Mouse (Mus musculus): Measurements from ENCODE around the gene Prrc2c.

Gene Prrc2c

DNA sequence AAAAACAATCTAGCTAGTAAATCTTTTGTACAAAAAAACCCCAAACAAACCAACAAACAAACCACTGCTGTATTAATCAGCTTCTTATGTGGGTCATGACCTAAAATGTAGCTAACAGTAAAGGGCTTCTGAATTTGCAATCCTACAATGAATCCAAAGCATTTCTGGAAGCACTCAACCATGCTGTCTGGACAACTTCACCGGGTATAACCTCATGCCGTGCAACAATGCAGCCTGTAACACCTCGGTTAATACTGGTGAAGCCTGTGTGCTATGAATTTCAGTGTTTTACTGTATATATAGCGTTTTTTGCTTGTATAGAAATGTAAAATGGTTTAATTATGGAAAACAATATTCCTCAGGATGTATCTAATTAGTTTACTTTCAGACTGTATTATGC, 8.3 kb downstream of the Prrc2c start:
- DNase-seq (ENCODE audit: low read depth, low spot score) = no peak
- H3K27me3 ChIP-seq (ENCODE audit: control insufficient read depth, insufficient read depth, low read length, poor library complexity, severe bottlenecking) = no peaks in the 10 kb centered on the region
- H3K36me3 ChIP-seq (ENCODE audit: control insufficient read depth, insufficient read depth, low read length, poor library complexity, severe bottlenecking) = no peaks in the 10 kb centered on the region

DNA sequence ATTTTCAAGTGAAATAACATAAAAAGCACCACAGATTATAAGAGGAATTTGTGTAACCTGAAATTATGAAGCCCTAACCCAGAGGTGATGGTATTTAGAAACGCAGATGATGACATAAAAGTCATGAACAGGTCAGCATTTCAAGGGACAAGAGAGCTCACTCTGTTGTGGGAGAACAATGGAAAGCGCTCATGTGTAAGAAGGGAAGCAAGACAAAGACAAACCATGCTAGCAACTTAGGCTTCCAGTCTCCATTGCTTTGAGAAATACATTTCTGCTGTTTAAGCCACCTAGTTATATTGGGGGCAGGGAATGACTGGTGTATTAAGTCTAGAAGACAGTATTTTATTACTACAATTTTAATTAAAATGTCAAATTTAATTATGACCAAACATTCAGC, 10.9 kb downstream of the Prrc2c start:
- Histone ChIP-seq H3K36me3 (ENCODE audit: control insufficient read depth, insufficient read depth, low read length, poor library complexity, severe bottlenecking) (no peaks in the 10 kb centered on the region), H3K27me3 (ENCODE audit: control insufficient read depth, insufficient read depth, low read length, poor library complexity, severe bottlenecking) (no peaks in the 10 kb centered on the region)
- DNase-seq (ENCODE audit: low read depth, low spot score) = no peak

GRCm38 (mm10) chr1:162727981-162728380, 12.4 kb downstream of the Prrc2c start:
- Histone ChIP-seq H3K36me3 (ENCODE audit: control insufficient read depth, insufficient read depth, low read length, poor library complexity, severe bottlenecking) (no peaks in the 10 kb centered on the region), H3K27me3 (ENCODE audit: control insufficient read depth, insufficient read depth, low read length, poor library complexity, severe bottlenecking) (no peaks in the 10 kb centered on the region)
- DNase-seq (ENCODE audit: low read depth, low spot score) = no peak

- DNase-seq (ENCODE audit: low read depth, low spot score) = no peak
- Histone ChIP-seq H3K36me3 (ENCODE audit: control insufficient read depth, insufficient read depth, low read length, poor library complexity, severe bottlenecking) (peaks cover 9% of the 10 kb centered on the region; the same call in 1 of the 2 replicates), H3K27me3 (ENCODE audit: control insufficient read depth, insufficient read depth, low read length, poor library complexity, severe bottlenecking) (no peaks in the 10 kb centered on the region)
Measured at GRCm38 (mm10) chr1:162723610-162724009, 16.7 kb downstream of the Prrc2c start.

- Histone ChIP-seq H3K36me3 (ENCODE audit: control insufficient read depth, insufficient read depth, low read length, poor library complexity, severe bottlenecking) (peaks cover 11% of the 10 kb centered on the region), H3K27me3 (ENCODE audit: control insufficient read depth, insufficient read depth, low read length, poor library complexity, severe bottlenecking) (no peaks in the 10 kb centered on the region)
- DNase-seq (ENCODE audit: low read depth, low spot score) = no peak
Measured at GRCm38 (mm10) chr1:162720645-162721044, 19.7 kb downstream of the Prrc2c start.

DNA sequence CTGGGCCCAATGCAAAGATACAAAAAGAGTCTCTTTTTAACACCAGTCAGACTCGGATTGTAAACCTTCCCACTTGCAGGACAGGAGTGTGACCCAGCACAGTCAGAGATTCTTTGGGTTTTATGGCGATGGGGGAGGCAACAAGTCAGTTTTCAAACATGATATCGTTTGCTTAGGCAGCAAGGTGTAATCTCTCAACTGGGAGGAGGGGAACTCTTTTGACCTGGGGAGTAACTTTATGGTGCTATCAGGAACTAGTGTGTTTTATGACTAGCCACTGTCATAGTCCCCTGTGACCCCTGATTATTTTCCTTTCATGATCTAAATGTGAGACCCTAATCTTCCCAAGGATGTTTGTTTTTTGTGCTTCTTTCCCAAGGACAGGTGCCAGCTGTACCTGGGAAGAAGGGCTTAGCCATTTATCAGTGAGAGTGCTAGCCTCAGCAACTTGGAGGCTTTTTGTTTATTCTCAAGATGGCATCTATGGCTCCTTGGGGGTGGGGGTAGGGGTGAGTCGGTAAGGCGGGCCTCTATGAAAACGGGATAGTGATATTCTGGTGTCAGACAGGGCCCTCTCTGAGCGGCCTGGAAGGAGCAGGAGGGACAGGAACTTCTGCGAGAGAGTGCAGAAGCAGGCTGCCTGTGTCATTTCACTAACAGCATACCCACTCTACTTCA, 39.8 kb downstream of the Prrc2c start:
- no peak for DNase-seq (ENCODE audit: low read depth, low spot score)

DNA sequence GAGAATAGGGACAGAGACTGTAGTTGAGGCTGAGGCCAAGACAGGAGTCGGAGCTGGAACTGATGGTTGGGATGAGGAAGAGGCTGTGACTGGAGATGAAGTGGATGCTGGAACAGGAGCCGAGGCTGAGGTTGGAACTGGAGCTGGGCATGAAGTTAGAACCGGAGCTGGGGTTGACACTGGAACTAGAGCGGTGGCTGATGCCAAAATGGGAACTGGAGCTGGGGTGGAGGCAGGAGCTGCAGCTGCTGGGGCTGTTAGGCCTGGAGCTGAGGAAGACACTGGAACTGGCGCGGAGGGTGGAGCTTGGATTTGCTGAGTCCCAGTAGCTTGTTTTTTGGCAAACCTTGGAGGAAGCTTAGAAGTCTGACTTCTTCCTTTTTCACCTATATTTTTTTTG, 42.5 kb downstream of the Prrc2c start:
- Histone ChIP-seq H3K36me3 (ENCODE audit: control insufficient read depth, insufficient read depth, low read length, poor library complexity, severe bottlenecking) (peaks cover 11% of the 10 kb centered on the region; the same call in 1 of the 2 replicates), H3K27me3 (ENCODE audit: control insufficient read depth, insufficient read depth, low read length, poor library complexity, severe bottlenecking) (no peaks in the 10 kb centered on the region)
- DNase-seq (ENCODE audit: low read depth, low spot score) = no peak

More for the DNA sequence above, 39.8 kb downstream of the Prrc2c start:
- H3K36me3 ChIP-seq (ENCODE audit: control insufficient read depth, insufficient read depth, low read length, poor library complexity, severe bottlenecking) = peaks cover 10% of the 10 kb centered on the region; the same call in 1 of the 2 replicates
- no peaks in the 10 kb centered on the region for H3K27me3 ChIP-seq (ENCODE audit: control insufficient read depth, insufficient read depth, low read length, poor library complexity, severe bottlenecking)

- Histone ChIP-seq H3K27me3 (ENCODE audit: control insufficient read depth, insufficient read depth, low read length, poor library complexity, severe bottlenecking) (no peaks in the 10 kb centered on the region), H3K36me3 (ENCODE audit: control insufficient read depth, insufficient read depth, low read length, poor library complexity, severe bottlenecking) (peaks cover 19% of the 10 kb centered on the region)
- DNase-seq (ENCODE audit: low read depth, low spot score) = no peak
Measured at GRCm38 (mm10) chr1:162693721-162694120, 46.6 kb downstream of the Prrc2c start.

DNA sequence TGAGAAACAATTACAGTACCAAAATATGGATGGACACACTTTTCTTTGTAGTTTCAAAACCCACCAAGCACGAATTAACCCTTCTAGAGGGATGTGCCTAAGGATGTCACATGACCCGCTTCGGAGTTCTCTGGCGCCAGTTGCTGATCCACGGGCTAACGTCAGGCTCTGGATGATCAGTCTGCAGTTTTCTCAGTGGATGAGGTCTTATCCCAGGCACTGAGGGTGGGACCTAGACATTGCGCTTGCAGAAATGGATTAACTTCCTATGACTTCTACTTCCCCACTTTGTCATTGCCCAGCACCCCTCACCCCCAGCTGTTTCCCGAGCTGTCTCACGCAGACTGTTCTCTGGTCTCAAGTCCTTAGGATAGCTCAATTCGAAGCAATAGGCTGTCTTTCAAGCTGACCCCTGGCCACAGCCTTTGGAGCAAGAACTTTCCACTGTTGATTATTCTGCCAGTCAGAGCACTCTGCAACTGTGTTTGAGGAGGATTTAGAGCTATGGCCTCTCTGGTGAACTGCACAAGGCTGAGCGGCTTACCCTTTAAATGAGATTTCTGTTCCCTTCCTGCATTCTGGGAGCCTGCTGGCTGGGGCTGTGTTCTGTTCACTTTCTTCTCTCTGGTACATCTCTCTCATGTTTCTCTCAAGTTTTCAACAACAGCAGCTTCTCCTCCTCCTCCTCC, 74.7 kb downstream of the Prrc2c start:
- no peak for DNase-seq (ENCODE audit: low read depth, low spot score)
- H3K27me3 ChIP-seq (ENCODE audit: control insufficient read depth, insufficient read depth, low read length, poor library complexity, severe bottlenecking) = no peaks in the 10 kb centered on the region
- H3K36me3 ChIP-seq (ENCODE audit: control insufficient read depth, insufficient read depth, low read length, poor library complexity, severe bottlenecking) = no peaks in the 10 kb centered on the region

- Histone ChIP-seq H3K27me3 (ENCODE audit: control insufficient read depth, insufficient read depth, low read length, poor library complexity, severe bottlenecking) (no peaks in the 10 kb centered on the region), H3K36me3 (ENCODE audit: control insufficient read depth, insufficient read depth, low read length, poor library complexity, severe bottlenecking) (no peaks in the 10 kb centered on the region)
- DNase-seq (ENCODE audit: low read depth, low spot score) = peak; percentile 74
Measured at GRCm38 (mm10) chr1:162664826-162665475, 75.4 kb downstream of the Prrc2c start.

DNA sequence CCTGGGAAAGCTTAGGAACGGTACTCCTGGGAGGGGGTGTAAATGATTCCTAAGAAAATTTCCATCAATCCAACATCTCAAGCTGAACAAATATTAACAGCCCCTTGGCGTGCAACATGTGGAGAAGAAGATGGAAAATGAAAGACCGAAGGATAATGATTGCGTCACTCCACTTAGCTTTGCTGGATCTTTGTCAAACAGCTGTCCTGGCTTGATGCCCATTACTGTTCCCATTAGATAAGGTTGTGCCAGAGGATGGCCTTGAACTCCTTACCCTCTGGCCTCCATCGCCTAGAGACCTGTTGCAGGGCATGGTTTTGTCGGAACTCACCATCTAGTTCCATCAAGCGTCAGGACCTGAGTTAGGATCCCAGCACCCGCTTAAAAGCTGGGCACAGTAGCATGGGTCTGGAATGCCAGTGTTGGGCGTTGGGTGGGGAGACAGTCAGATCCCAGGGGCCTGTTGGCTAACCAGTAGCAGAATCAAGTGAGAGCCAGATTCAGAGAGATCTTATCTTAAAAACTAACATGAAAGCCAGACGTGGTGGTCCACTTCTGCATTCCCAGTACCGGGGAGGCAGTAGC, 80.0 kb downstream of the Prrc2c start:
- DNase-seq (ENCODE audit: low read depth, low spot score) = no peak
- Histone ChIP-seq H3K36me3 (ENCODE audit: control insufficient read depth, insufficient read depth, low read length, poor library complexity, severe bottlenecking) (no peaks in the 10 kb centered on the region), H3K27me3 (ENCODE audit: control insufficient read depth, insufficient read depth, low read length, poor library complexity, severe bottlenecking) (no peaks in the 10 kb centered on the region)

- H3K36me3 ChIP-seq (ENCODE audit: control insufficient read depth, insufficient read depth, low read length, poor library complexity, severe bottlenecking) = no peaks in the 10 kb centered on the region
- DNase-seq (ENCODE audit: low read depth, low spot score) = no peak
- H3K27me3 ChIP-seq (ENCODE audit: control insufficient read depth, insufficient read depth, low read length, poor library complexity, severe bottlenecking) = no peaks in the 10 kb centered on the region
Measured at GRCm38 (mm10) chr1:162658119-162658518, 82.2 kb downstream of the Prrc2c start, which contains the start of gene Myocos. Gene Myocos (minus strand): TSS chr1:162658219.

DNA sequence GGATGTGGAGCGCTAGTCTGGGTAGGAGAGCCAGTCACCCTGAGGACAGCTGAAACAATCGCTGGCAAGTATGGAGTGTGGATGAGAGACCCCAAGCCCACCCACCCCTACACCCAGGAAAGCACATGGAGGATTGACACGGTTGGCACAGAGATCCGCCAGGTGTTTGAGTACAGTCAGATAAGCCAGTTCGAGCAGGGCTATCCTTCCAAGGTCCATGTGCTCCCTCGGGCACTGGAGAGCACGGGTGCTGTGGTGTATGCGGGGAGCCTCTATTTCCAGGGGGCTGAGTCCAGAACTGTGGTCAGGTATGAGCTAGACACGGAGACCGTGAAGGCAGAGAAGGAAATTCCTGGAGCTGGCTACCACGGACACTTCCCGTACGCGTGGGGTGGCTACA, 91.9 kb downstream of the Prrc2c start:
- no peak for DNase-seq (ENCODE audit: low read depth, low spot score)
- Histone ChIP-seq H3K36me3 (ENCODE audit: control insufficient read depth, insufficient read depth, low read length, poor library complexity, severe bottlenecking) (no peaks in the 10 kb centered on the region), H3K27me3 (ENCODE audit: control insufficient read depth, insufficient read depth, low read length, poor library complexity, severe bottlenecking) (no peaks in the 10 kb centered on the region)

- Histone ChIP-seq H3K36me3 (ENCODE audit: control insufficient read depth, insufficient read depth, low read length, poor library complexity, severe bottlenecking) (no peaks in the 10 kb centered on the region), H3K27me3 (ENCODE audit: control insufficient read depth, insufficient read depth, low read length, poor library complexity, severe bottlenecking) (no peaks in the 10 kb centered on the region)
- DNase-seq (ENCODE audit: low read depth, low spot score) = peak; percentile 18
Measured at GRCm38 (mm10) chr1:162646083-162646686, 94.2 kb downstream of the Prrc2c start.

Data from splenic B cell, adult 2 months (primary cell).